Mouse (Mus musculus) forebrain, embryonic 15.5 days (tissue): ENCODE data around the gene 1700034J05Rik. TPM values are rescaled to one million over a fixed set of nuclear protein-coding genes. Genes with fewer than 3 reads are reported as not detected.

ENCODE experiments used
- ATAC-seq: fragments of 200-750 bp; cut with Nextera tagmentation; replicated peaks from 2 replicates; pipeline ENCODE4 v1.8.0; 2017; ENCODE audit warnings: mild to moderate bottlenecking, moderate TSS enrichment, moderate library complexity
- H3K27ac ChIP-seq: fragments of 300-500 bp; sonication (generic); replicated peaks from 2 replicates; pipeline ENCODE4 v1.5.1; 2015; ENCODE audit warnings: mild to moderate bottlenecking, inconsistent platforms
- H3K27me3 ChIP-seq: fragments of 300-500 bp; sonication (generic); 2 replicates; pipeline ENCODE4 v1.6.1; 2015; ENCODE audit warnings: inconsistent platforms
- H3K36me3 ChIP-seq: fragments of 300-500 bp; sonication (generic); 2 replicates; pipeline ENCODE4 v1.6.1; 2015; ENCODE audit warnings: mild to moderate bottlenecking, inconsistent platforms
- H3K4me1 ChIP-seq: fragments of 300-500 bp; sonication (generic); 2 replicates; pipeline ENCODE4 v1.6.1; 2015; ENCODE audit warnings: inconsistent platforms
- H3K4me2 ChIP-seq: fragments of 300-500 bp; sonication (generic); replicated peaks from 2 replicates; pipeline ENCODE4 v1.6.1; 2015; ENCODE audit warnings: mild to moderate bottlenecking, inconsistent platforms
- H3K4me3 ChIP-seq: fragments of 300-500 bp; sonication (generic); 2 replicates; pipeline ENCODE4 v1.5.1; 2015; ENCODE audit warnings: mild to moderate bottlenecking, inconsistent platforms
- H3K9ac ChIP-seq: fragments of 300-500 bp; sonication (generic); replicated peaks from 2 replicates; pipeline ENCODE4 v1.6.1; 2015; ENCODE audit warnings: mild to moderate bottlenecking, inconsistent platforms
- H3K9me3 ChIP-seq: fragments of 300-500 bp; sonication (generic); 2 replicates; pipeline ENCODE4 v1.6.1; 2016; ENCODE audit warnings: inconsistent platforms
- WGBS: fragments of 180-500 bp; shearing (Covaris S2); methylation state at CpG from one replicate; pipeline ENCODE4 v1.1.7; 2015; ENCODE audit warnings: mixed read lengths; 5-methylcytosine and 5-hydroxymethylcytosine counted together
- polyA plus RNA-seq: library from polyadenylated mRNA; unstranded; fragments of >200 nt; fragmentation: Nextera tagmentation; extraction: Ambion mirVana; gene quantifications from 2 replicates; pipeline ENCODE4 v1.2.1, GENCODE M21; 2015

Gene 1700034J05Rik
- not detected in 2 replicates for polyA plus RNA-seq

DNA sequence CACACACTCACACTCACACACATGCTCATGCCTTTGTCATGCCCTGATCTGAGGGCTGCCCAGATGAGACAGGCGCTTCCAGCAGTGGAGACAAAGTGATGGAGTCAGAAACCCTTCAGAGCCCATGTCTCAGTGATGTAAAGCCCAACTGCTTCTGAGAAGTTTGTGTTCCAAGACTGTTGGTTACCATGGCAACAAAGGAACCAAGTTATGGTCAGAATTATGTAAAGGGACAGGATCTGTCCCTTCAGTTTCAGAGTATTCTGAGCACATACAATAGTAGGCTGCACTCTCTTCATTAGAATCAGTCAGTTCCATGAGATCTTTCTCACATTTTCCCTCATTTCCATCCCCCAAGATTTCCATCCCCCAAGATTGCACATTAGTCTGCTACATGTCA is at the start of gene 1700034J05Rik:
TSS of gene 1700034J05Rik (minus strand) at position 165 of the 400 bp plus-strand sequence.
- H3K36me3 ChIP-seq = no peaks in the 10 kb centered on the region
- H3K4me3 ChIP-seq = no peak within 1 kb of the TSS
- no peaks in the 10 kb centered on the region for H3K9me3 ChIP-seq
- H3K27ac ChIP-seq = no peak within 1 kb of the TSS
- H3K4me1 ChIP-seq = peaks cover 13% of the 10 kb centered on the region
- ATAC-seq = no peak
- no peak within 1 kb of the TSS for H3K9ac ChIP-seq
- no peak within 1 kb of the TSS for H3K4me2 ChIP-seq
- H3K27me3 ChIP-seq = no peaks in the 10 kb centered on the region
- 84% methylated on average over 1 of the region's 1 CpGs for WGBS

DNA sequence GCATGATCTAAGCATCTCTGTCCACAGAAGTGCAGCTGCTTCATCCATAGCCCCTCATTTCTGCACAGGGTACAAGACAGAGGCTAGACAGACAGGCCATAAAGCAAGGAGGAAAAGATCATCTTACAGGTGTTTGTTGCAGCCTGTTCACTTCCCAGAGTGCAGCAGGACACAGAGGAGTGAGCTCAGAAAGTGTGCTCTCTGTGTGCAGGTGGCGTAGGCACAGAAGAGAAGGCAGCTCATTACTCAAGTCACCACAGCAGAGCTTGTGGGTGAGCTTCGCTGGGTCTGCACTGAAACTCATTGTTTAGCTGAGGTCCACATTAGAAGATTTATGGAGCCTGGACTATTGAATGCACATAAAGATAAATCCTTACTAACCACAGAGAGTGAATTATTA is 45.5 kb upstream of the 1700034J05Rik start:
- no peak overlapping the region for H3K4me3 ChIP-seq
- no peak for ATAC-seq
- H3K9me3 ChIP-seq = no peaks in the 10 kb centered on the region
- no peak overlapping the region for H3K9ac ChIP-seq
- H3K4me2 ChIP-seq = no peak overlapping the region
- no peak overlapping the region for H3K27ac ChIP-seq
- 79% methylated on average over 2 of the region's 2 CpGs for WGBS
- no peaks in the 10 kb centered on the region for H3K4me1 ChIP-seq
- no peaks in the 10 kb centered on the region for H3K27me3 ChIP-seq
- H3K36me3 ChIP-seq = no peaks in the 10 kb centered on the region

DNA sequence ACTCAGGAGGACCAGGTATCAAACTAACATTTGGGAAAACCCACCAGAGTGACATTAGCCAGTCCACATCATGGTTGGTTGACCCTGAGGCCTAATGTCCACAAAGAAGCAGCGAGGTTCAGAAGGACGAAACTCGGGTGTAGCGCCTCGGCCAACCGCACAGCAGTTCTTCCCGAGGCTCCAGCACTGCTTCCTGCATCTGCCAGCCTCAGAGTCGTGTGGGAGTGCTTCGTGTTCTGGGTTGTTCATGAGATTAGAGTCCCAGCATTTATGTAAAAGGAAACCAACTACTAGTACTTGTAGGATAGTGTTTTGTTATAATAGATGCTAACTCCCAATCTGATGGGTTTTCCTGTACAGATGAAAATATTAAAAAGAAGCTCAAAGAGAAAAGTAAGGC is 45.1 kb upstream of the 1700034J05Rik start:
- Histone ChIP-seq H3K9ac (no peak overlapping the region), H3K27me3 (no peaks in the 10 kb centered on the region), H3K36me3 (no peaks in the 10 kb centered on the region), H3K4me2 (no peak overlapping the region), H3K4me3 (no peak overlapping the region), H3K9me3 (no peaks in the 10 kb centered on the region), H3K4me1 (no peaks in the 10 kb centered on the region), H3K27ac (no peak overlapping the region)
- ATAC-seq = no peak
- 87% methylated on average over 9 of the region's 9 CpGs for WGBS

DNA sequence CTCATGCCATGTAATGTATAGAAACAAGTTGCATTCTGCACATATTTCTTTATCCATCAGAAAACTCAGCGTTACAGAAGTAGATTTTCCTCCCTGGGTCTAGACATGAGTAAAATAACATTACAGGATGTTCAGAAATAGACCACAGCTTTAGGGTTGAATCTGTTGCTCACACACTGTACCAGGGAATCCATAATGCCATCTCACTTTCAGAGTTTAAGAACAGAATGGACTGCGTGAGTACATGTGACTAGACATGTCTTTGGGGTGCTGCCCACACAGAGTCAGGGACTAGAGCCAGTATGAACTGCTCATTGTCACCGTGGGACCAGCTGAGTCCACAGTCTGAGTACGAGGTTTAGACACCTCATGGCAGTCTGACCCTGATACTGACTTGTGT is 44.5 kb upstream of the 1700034J05Rik start:
- H3K4me1 ChIP-seq = no peaks in the 10 kb centered on the region
- no peak overlapping the region for H3K9ac ChIP-seq
- no peaks in the 10 kb centered on the region for H3K9me3 ChIP-seq
- no peak overlapping the region for H3K4me3 ChIP-seq
- 92% methylated on average over 4 of the region's 4 CpGs for WGBS
- H3K36me3 ChIP-seq = no peaks in the 10 kb centered on the region
- ATAC-seq = no peak
- no peaks in the 10 kb centered on the region for H3K27me3 ChIP-seq
- no peak overlapping the region for H3K4me2 ChIP-seq
- H3K27ac ChIP-seq = no peak overlapping the region

DNA sequence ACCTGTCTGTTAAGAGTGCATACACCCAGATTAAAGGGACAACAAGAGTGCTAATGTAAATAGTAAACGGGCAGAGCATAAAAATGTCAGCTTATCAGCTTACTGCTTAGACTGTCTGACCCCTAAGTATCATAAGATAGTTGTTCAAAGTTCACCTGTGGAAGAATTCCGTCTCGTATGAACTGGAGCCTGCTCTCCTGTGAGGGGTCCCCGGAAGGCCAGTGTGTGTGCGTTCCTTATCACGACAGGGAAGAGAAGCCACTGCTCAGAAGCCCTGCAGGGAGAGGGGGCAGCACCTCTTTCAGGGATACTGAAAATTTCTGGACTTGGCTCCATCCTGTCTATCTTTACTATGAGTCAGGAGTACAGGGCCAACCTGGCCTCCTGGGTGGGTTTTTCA is 42.8 kb upstream of the 1700034J05Rik start:
- H3K4me2 ChIP-seq = no peak overlapping the region
- no peak for ATAC-seq
- no peak overlapping the region for H3K27ac ChIP-seq
- WGBS = 90% methylated on average over 6 of the region's 6 CpGs
- H3K4me1 ChIP-seq = no peaks in the 10 kb centered on the region
- no peaks in the 10 kb centered on the region for H3K9me3 ChIP-seq
- H3K36me3 ChIP-seq = no peaks in the 10 kb centered on the region
- H3K4me3 ChIP-seq = no peak overlapping the region
- H3K9ac ChIP-seq = no peak overlapping the region
- no peaks in the 10 kb centered on the region for H3K27me3 ChIP-seq

DNA sequence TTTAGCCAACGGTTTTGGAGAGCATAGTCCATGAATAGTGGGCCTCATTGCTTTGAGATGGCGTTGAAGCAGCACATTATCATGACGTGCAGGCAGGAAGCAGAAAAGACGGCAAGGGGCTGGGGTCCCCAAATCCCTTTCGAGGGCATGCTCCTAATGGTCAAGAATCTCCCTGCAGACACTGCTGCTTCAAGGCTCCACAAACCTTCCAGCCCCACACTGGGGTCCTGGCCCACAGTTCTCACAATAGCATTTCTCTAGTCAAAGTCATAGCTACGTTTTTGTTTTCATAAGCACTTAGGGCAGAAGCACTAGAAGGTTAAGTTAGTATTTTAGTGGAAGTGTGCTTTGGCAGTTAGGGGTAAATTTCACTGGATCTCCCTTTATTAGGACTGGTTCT is 41.7 kb upstream of the 1700034J05Rik start:
- 91% methylated on average over 6 of the region's 6 CpGs for WGBS

DNA sequence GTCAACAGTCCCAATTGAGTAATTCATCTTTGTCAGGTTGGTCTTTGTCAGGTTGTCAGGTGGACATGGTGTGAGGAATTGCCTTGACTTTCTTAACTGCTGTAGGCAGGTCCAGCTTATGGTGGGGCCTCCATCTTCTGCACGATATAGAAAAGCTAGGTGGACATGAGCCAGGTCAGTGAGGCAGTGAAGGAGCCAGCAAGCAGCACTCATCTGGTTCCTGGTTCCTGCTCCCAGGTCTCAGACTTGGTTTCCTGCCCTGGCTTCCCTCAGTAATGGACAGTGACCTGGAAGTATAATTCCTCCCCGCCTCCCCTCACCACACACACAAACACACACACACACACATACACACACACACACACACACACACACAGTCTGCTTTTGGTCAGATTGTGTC is 41.2 kb upstream of the 1700034J05Rik start:
- H3K9me3 ChIP-seq = no peaks in the 10 kb centered on the region
- H3K4me2 ChIP-seq = no peak overlapping the region
- ATAC-seq = no peak
- H3K27me3 ChIP-seq = no peaks in the 10 kb centered on the region
- H3K27ac ChIP-seq = no peak overlapping the region
- no peaks in the 10 kb centered on the region for H3K4me1 ChIP-seq
- WGBS = 96% methylated on average over 2 of the region's 2 CpGs
- no peak overlapping the region for H3K9ac ChIP-seq
- H3K4me3 ChIP-seq = no peak overlapping the region
- no peaks in the 10 kb centered on the region for H3K36me3 ChIP-seq

More for the DNA sequence above, 41.7 kb upstream of the 1700034J05Rik start:
- no peak for ATAC-seq
- Histone ChIP-seq H3K4me1 (no peaks in the 10 kb centered on the region), H3K36me3 (no peaks in the 10 kb centered on the region), H3K4me3 (no peak overlapping the region), H3K9me3 (no peaks in the 10 kb centered on the region), H3K27me3 (no peaks in the 10 kb centered on the region), H3K9ac (no peak overlapping the region), H3K27ac (no peak overlapping the region), H3K4me2 (no peak overlapping the region)

DNA sequence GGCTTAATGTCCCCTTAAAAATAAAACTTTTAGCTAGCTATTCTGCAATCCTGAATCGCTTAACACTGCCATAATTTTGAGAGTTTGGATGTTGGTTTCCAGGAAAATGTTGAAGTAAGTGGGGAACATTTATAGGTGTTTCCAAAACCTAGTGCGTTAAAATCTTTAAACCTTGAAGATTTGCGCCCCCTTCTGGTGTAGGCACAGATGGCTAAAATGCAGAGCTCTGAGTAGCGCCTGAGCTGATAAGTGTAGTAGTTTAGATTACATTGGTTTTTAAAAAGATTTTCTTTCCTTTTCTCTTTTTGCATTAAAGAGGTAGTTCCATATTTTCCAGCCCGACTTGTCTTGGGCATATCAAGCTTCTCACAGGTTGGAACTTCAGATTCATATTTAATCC is 40.0 kb upstream of the 1700034J05Rik start:
- 43% methylated on average over 5 of the region's 5 CpGs for WGBS
- H3K4me2 ChIP-seq = no peak overlapping the region
- H3K27me3 ChIP-seq = no peaks in the 10 kb centered on the region
- no peak overlapping the region for H3K27ac ChIP-seq
- no peaks in the 10 kb centered on the region for H3K4me1 ChIP-seq
- no peaks in the 10 kb centered on the region for H3K36me3 ChIP-seq
- no peak overlapping the region for H3K9ac ChIP-seq
- H3K9me3 ChIP-seq = no peaks in the 10 kb centered on the region
- ATAC-seq = no peak
- no peak overlapping the region for H3K4me3 ChIP-seq

DNA sequence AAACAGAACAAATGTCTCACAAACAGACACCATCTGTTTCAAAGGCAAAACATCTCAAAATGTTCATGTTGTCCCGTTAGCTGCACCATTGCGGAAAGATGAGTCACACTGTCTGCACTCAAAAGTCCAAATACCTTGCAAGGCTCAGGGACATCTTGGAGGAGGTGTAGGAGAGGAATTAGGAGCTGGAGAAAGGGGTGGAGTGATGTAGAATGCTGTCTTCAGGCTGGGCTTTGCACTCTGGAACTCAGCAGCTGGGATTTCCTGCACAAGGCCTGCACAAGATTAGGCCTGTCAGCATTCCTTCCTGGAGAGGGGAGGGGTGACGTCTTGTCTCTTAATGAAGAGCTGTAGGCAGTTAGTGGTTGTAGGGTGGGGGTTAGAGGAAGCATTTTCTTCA is 30.3 kb upstream of the 1700034J05Rik start:
- H3K9ac ChIP-seq = no peak overlapping the region
- no peak overlapping the region for H3K4me2 ChIP-seq
- H3K27ac ChIP-seq = no peak overlapping the region
- H3K4me1 ChIP-seq = peaks cover 18% of the 10 kb centered on the region
- no peaks in the 10 kb centered on the region for H3K27me3 ChIP-seq
- WGBS = 66% methylated on average over 3 of the region's 3 CpGs
- H3K9me3 ChIP-seq = no peaks in the 10 kb centered on the region
- no peak overlapping the region for H3K4me3 ChIP-seq
- H3K36me3 ChIP-seq = no peaks in the 10 kb centered on the region
- no peak for ATAC-seq

DNA sequence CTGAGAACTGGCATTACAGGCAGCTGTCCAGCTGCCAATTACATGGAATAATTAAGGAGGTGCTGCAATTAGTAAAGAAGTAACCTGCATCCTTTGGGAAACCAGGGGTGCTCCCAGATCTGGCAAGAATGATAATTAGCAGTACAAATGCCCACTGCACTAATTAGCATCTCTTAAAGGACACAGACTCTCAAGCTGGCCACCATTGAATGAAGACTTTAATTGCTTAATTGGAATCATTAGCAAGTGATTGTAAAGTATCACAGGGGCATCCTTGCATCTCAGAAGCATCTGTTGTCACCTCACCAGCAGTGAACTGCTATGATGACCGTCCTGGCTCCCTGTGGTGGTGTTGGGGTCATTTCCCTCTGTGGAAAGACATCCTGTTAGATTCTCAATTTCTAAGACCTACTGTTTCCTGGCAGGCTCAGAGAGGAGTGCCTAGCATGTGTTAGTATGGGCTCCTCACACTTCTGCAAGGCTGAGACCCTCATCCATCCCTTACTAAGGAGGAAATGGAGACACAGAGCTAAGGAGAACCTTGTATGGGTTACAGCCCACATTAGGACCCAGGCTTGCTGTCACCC is 27.1 kb upstream of the 1700034J05Rik start:
- ATAC-seq = peak; percentile 81
- Histone ChIP-seq H3K9ac (no peak overlapping the region), H3K9me3 (no peaks in the 10 kb centered on the region), H3K4me2 (no peak overlapping the region), H3K4me3 (no peak overlapping the region), H3K4me1 (peaks cover 18% of the 10 kb centered on the region), H3K27ac (no peak overlapping the region), H3K27me3 (no peaks in the 10 kb centered on the region), H3K36me3 (no peaks in the 10 kb centered on the region)
- 0% methylated on average over 1 of the region's 1 CpGs for WGBS

DNA sequence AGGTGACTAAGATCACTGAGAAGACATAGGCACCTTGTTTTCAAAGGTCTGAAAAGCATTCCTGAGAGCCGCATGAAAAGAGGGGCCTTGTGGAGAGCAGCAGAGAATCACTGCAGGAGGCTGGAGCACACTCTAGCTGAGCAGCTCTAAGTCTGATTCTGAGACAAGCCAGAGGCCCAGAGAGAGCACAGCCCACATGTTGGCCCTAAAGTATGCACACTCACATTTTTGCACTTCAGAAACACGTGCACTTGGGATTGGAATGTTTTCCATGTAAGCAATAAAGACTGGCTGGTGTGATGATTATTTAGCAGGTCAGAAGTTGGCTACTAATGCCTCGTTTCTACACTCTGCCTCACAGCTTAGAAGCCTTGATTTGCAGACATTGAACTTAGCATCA is 25.7 kb upstream of the 1700034J05Rik start:
- no peak overlapping the region for H3K4me3 ChIP-seq
- H3K4me1 ChIP-seq = peaks cover 18% of the 10 kb centered on the region
- no peak overlapping the region for H3K9ac ChIP-seq
- no peak for ATAC-seq
- WGBS = 35% methylated on average over 3 of the region's 3 CpGs
- no peaks in the 10 kb centered on the region for H3K36me3 ChIP-seq
- no peaks in the 10 kb centered on the region for H3K27me3 ChIP-seq
- no peak overlapping the region for H3K4me2 ChIP-seq
- no peak overlapping the region for H3K27ac ChIP-seq
- H3K9me3 ChIP-seq = no peaks in the 10 kb centered on the region

DNA sequence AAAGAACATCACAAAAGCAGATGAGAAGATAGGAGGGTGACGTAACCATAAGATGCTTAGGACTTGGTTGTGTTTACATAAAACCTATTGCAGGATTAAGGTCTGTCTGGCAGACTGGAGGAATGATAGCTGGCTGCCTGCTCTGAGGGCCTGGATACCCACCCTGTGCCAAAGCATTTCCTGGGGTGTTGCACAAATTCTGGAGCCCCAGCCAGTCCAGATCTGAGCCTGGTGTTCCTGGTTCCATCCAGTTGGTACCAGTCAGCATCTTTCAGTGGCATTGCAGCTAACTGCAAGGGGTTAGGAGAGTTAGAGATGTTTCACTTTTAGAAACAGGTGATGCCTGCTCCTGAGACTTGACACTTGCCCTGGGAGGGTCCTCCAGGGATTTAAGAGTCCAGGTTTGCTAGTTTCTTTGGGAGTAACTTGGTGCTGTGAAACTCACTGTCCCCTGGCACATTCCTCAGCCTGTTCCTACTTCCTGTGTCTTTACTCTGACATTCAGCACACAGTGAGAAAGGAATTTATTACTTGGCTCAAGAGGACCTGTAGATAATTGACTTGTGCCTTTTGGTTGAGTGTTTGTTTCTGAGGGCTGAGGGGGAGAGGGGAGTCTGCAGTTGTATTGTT is 25.0 kb upstream of the 1700034J05Rik start:
- WGBS = 83% methylated on average over 1 of the region's 1 CpGs
- Histone ChIP-seq H3K27me3 (no peaks in the 10 kb centered on the region), H3K4me3 (no peak overlapping the region), H3K4me1 (peaks cover 18% of the 10 kb centered on the region), H3K36me3 (no peaks in the 10 kb centered on the region), H3K9me3 (no peaks in the 10 kb centered on the region), H3K9ac (no peak overlapping the region), H3K27ac (no peak overlapping the region), H3K4me2 (no peak overlapping the region)
- ATAC-seq = no peak

DNA sequence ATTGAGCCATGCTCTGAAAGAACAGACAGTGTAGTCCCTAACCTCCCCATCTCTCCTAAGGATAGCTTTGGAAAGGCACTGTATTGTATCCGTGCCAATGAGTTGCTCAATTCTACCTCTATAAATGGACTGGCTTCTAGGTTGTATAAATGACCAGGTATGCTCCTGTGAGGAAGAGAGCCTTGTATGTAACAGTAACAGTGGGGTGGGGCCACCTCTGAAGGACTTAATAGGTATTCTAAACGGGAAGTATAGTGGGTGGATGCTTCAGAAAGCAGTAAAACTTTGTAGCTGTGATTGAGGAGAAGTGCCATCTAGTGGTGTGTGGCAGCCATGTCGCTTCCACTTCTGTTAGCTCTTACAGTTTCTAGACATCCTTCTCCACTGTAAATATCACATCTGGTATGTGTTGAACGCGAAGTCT is 24.5 kb upstream of the 1700034J05Rik start:
- ATAC-seq = no peak
- Histone ChIP-seq H3K27ac (no peak overlapping the region), H3K9ac (no peak overlapping the region), H3K4me1 (peaks cover 18% of the 10 kb centered on the region), H3K4me3 (no peak overlapping the region), H3K36me3 (no peaks in the 10 kb centered on the region), H3K9me3 (no peaks in the 10 kb centered on the region), H3K27me3 (no peaks in the 10 kb centered on the region), H3K4me2 (no peak overlapping the region)
- 61% methylated on average over 5 of the region's 5 CpGs for WGBS
